Mouse (Mus musculus): ENCODE results near the gene Ccdc172. TPM values are rescaled to one million over a fixed set of nuclear protein-coding genes. Genes with fewer than 3 reads are reported as not detected.

Gene Ccdc172
- polyA plus RNA-seq (2014; fragmentation: Nextera tagmentation; extraction: Ambion mirVana): not detected in 2 replicates

GRCm38 (mm10) chr19:58511818-58512217 is at the start of gene Ccdc172:
TSS of gene Ccdc172 (plus strand) at chr19:58511993.
- Histone ChIP-seq H3K36me3 (ENCODE audit: control insufficient read depth, insufficient read depth, low read length) (no peaks in the 10 kb centered on the region), H3K27me3 (ENCODE audit: control insufficient read depth, insufficient read depth, low read length) (no peaks in the 10 kb centered on the region), H3K4me3 (ENCODE audit: low read depth, low read length) (no peak within 1 kb of the TSS), H3K9ac (ENCODE audit: low read length) (no peak within 1 kb of the TSS), H3K4me1 (ENCODE audit: control insufficient read depth, insufficient read depth, low read length) (no peaks in the 10 kb centered on the region), H3K9me3 (ENCODE audit: control insufficient read depth, low read length) (no peaks in the 10 kb centered on the region), H3K27ac (replicated peaks; ENCODE audit: low read depth, low read length) (no peak within 1 kb of the TSS), H3K4me2 (ENCODE audit: low read depth, severe bottlenecking) (no peak within 1 kb of the TSS)
- DNase-seq (ENCODE audit: low spot score): no peak
- WGBS: 94% methylated on average over 17 of the region's 17 CpGs
- ATAC-seq (ENCODE audit: insufficient number of reproducible peaks, low FRiP score, low TSS enrichment, low read depth): no peak

GRCm38 (mm10) chr19:58463755-58464154 is 48.0 kb upstream of the Ccdc172 start:
- DNase-seq (ENCODE audit: low spot score) (no peak), ATAC-seq (ENCODE audit: insufficient number of reproducible peaks, low FRiP score, low TSS enrichment, low read depth) (no peak)
- 29% methylated on average over 3 of the region's 3 CpGs for WGBS
- no peak overlapping the region for H3K27ac ChIP-seq (replicated peaks; ENCODE audit: low read depth, low read length)
- no peak overlapping the region for H3K9ac ChIP-seq (ENCODE audit: low read length)
- 0 out of 2 replicates have a peak, but pooled peaks cover 4% of the 10 kb centered on the region for H3K4me1 ChIP-seq (ENCODE audit: control insufficient read depth, insufficient read depth, low read length)
- no peak overlapping the region for H3K4me3 ChIP-seq (ENCODE audit: low read depth, low read length)
- no peaks in the 10 kb centered on the region for H3K27me3 ChIP-seq (ENCODE audit: control insufficient read depth, insufficient read depth, low read length)
- H3K4me2 ChIP-seq (ENCODE audit: low read depth, severe bottlenecking): no peak overlapping the region
- H3K9me3 ChIP-seq (ENCODE audit: control insufficient read depth, low read length): no peaks in the 10 kb centered on the region
- no peaks in the 10 kb centered on the region for H3K36me3 ChIP-seq (ENCODE audit: control insufficient read depth, insufficient read depth, low read length)

GRCm38 (mm10) chr19:58468331-58468730 is 43.5 kb upstream of the Ccdc172 start:
- Histone ChIP-seq H3K36me3 (ENCODE audit: control insufficient read depth, insufficient read depth, low read length) (no peaks in the 10 kb centered on the region), H3K4me2 (ENCODE audit: low read depth, severe bottlenecking) (no peak overlapping the region), H3K9me3 (ENCODE audit: control insufficient read depth, low read length) (no peaks in the 10 kb centered on the region), H3K4me3 (ENCODE audit: low read depth, low read length) (no peak overlapping the region), H3K27me3 (ENCODE audit: control insufficient read depth, insufficient read depth, low read length) (no peaks in the 10 kb centered on the region), H3K4me1 (ENCODE audit: control insufficient read depth, insufficient read depth, low read length) (0 out of 2 replicates have a peak, but pooled peaks cover 5% of the 10 kb centered on the region), H3K9ac (ENCODE audit: low read length) (no peak overlapping the region), H3K27ac (replicated peaks; ENCODE audit: low read depth, low read length) (no peak overlapping the region)
- 17% methylated on average over 2 of the region's 2 CpGs for WGBS
- ATAC-seq (ENCODE audit: insufficient number of reproducible peaks, low FRiP score, low TSS enrichment, low read depth) (no peak), DNase-seq (ENCODE audit: low spot score) (no peak)

GRCm38 (mm10) chr19:58469421-58469820 is 42.4 kb upstream of the Ccdc172 start:
- Histone ChIP-seq H3K36me3 (ENCODE audit: control insufficient read depth, insufficient read depth, low read length) (no peaks in the 10 kb centered on the region), H3K4me1 (ENCODE audit: control insufficient read depth, insufficient read depth, low read length) (0 out of 2 replicates have a peak, but pooled peaks cover 5% of the 10 kb centered on the region), H3K4me3 (ENCODE audit: low read depth, low read length) (no peak overlapping the region), H3K27me3 (ENCODE audit: control insufficient read depth, insufficient read depth, low read length) (no peaks in the 10 kb centered on the region), H3K9ac (ENCODE audit: low read length) (no peak overlapping the region), H3K27ac (replicated peaks; ENCODE audit: low read depth, low read length) (no peak overlapping the region), H3K4me2 (ENCODE audit: low read depth, severe bottlenecking) (no peak overlapping the region), H3K9me3 (ENCODE audit: control insufficient read depth, low read length) (no peaks in the 10 kb centered on the region)
- DNase-seq (ENCODE audit: low spot score): peak; percentile 94
- WGBS: 22% methylated on average over 12 of the region's 12 CpGs
- no peak for ATAC-seq (ENCODE audit: insufficient number of reproducible peaks, low FRiP score, low TSS enrichment, low read depth)

- DNase-seq (ENCODE audit: low spot score) (no peak), ATAC-seq (ENCODE audit: insufficient number of reproducible peaks, low FRiP score, low TSS enrichment, low read depth) (no peak)
- Histone ChIP-seq H3K36me3 (ENCODE audit: control insufficient read depth, insufficient read depth, low read length) (no peaks in the 10 kb centered on the region), H3K4me2 (ENCODE audit: low read depth, severe bottlenecking) (no peak overlapping the region), H3K27ac (replicated peaks; ENCODE audit: low read depth, low read length) (no peak overlapping the region), H3K4me1 (ENCODE audit: control insufficient read depth, insufficient read depth, low read length) (no peaks in the 10 kb centered on the region), H3K27me3 (ENCODE audit: control insufficient read depth, insufficient read depth, low read length) (no peaks in the 10 kb centered on the region), H3K9me3 (ENCODE audit: control insufficient read depth, low read length) (no peaks in the 10 kb centered on the region; the same call in 1 of the 2 replicates), H3K4me3 (ENCODE audit: low read depth, low read length) (no peak overlapping the region), H3K9ac (ENCODE audit: low read length) (no peak overlapping the region)
- WGBS: 87% methylated on average over 3 of the region's 3 CpGs
Measured at GRCm38 (mm10) chr19:58474251-58474650, 37.5 kb upstream of the Ccdc172 start.

GRCm38 (mm10) chr19:58482373-58482977 is 29.3 kb upstream of the Ccdc172 start:
- H3K4me3 ChIP-seq (ENCODE audit: low read depth, low read length): no peak overlapping the region
- DNase-seq (ENCODE audit: low spot score): no peak
- no peaks in the 10 kb centered on the region for H3K36me3 ChIP-seq (ENCODE audit: control insufficient read depth, insufficient read depth, low read length)
- ATAC-seq (ENCODE audit: insufficient number of reproducible peaks, low FRiP score, low TSS enrichment, low read depth): no peak
- H3K27ac ChIP-seq (replicated peaks; ENCODE audit: low read depth, low read length): no peak overlapping the region
- no peak overlapping the region for H3K4me2 ChIP-seq (ENCODE audit: low read depth, severe bottlenecking)
- no peaks in the 10 kb centered on the region; the same call in 1 of the 2 replicates for H3K9me3 ChIP-seq (ENCODE audit: control insufficient read depth, low read length)
- WGBS: 79% methylated on average over 9 of the region's 9 CpGs
- no peak overlapping the region for H3K9ac ChIP-seq (ENCODE audit: low read length)
- H3K4me1 ChIP-seq (ENCODE audit: control insufficient read depth, insufficient read depth, low read length): no peaks in the 10 kb centered on the region
- no peaks in the 10 kb centered on the region for H3K27me3 ChIP-seq (ENCODE audit: control insufficient read depth, insufficient read depth, low read length)

- Histone ChIP-seq H3K36me3 (ENCODE audit: control insufficient read depth, insufficient read depth, low read length) (no peaks in the 10 kb centered on the region), H3K9me3 (ENCODE audit: control insufficient read depth, low read length) (peaks cover 3% of the 10 kb centered on the region; the same call in 1 of the 2 replicates), H3K27ac (replicated peaks; ENCODE audit: low read depth, low read length) (no peak overlapping the region), H3K4me2 (ENCODE audit: low read depth, severe bottlenecking) (no peak overlapping the region), H3K27me3 (ENCODE audit: control insufficient read depth, insufficient read depth, low read length) (no peaks in the 10 kb centered on the region), H3K9ac (ENCODE audit: low read length) (no peak overlapping the region), H3K4me1 (ENCODE audit: control insufficient read depth, insufficient read depth, low read length) (no peaks in the 10 kb centered on the region), H3K4me3 (ENCODE audit: low read depth, low read length) (no peak overlapping the region)
- no peak for ATAC-seq (ENCODE audit: insufficient number of reproducible peaks, low FRiP score, low TSS enrichment, low read depth)
- DNase-seq (ENCODE audit: low spot score): no peak
- 51% methylated on average over 2 of the region's 2 CpGs for WGBS
Measured at GRCm38 (mm10) chr19:58486686-58487085, 25.1 kb upstream of the Ccdc172 start.

GRCm38 (mm10) chr19:58497106-58497505 is 14.7 kb upstream of the Ccdc172 start:
- no peak overlapping the region for H3K4me3 ChIP-seq (ENCODE audit: low read depth, low read length)
- DNase-seq (ENCODE audit: low spot score): no peak
- H3K9ac ChIP-seq (ENCODE audit: low read length): no peak overlapping the region
- H3K27me3 ChIP-seq (ENCODE audit: control insufficient read depth, insufficient read depth, low read length): no peaks in the 10 kb centered on the region
- no peaks in the 10 kb centered on the region for H3K9me3 ChIP-seq (ENCODE audit: control insufficient read depth, low read length)
- no peak for ATAC-seq (ENCODE audit: insufficient number of reproducible peaks, low FRiP score, low TSS enrichment, low read depth)
- H3K4me1 ChIP-seq (ENCODE audit: control insufficient read depth, insufficient read depth, low read length): no peaks in the 10 kb centered on the region
- 80% methylated on average over 3 of the region's 3 CpGs for WGBS
- H3K4me2 ChIP-seq (ENCODE audit: low read depth, severe bottlenecking): no peak overlapping the region
- H3K36me3 ChIP-seq (ENCODE audit: control insufficient read depth, insufficient read depth, low read length): no peaks in the 10 kb centered on the region
- H3K27ac ChIP-seq (replicated peaks; ENCODE audit: low read depth, low read length): no peak overlapping the region

All from limb, embryonic 11.5 days (tissue).